Mouse (Mus musculus): ENCODE measurements around the gene Dld. TPM values are rescaled to one million over a fixed set of nuclear protein-coding genes. Genes with fewer than 3 reads are reported as not detected.

The Dld gene
- total RNA-seq (2021), result 100 to 1,000 TPM; 475 to 479 TPM
- long read RNA-seq, experiment 1, transcript Dld-201 (14 exons, 2,544 nt), result major isoform, 745 of 809 reads
- long read RNA-seq, experiment 1, partial matches to known transcripts, result 26 of 809 reads
- long read RNA-seq, experiment 1, other reads (novel, unspliced or antisense), result 38 of 809 reads
- long read RNA-seq, experiment 2, transcript Dld-201 (14 exons, 2,544 nt), result major isoform, 420 of 456 reads
- long read RNA-seq, experiment 2, partial matches to known transcripts, result 25 of 456 reads
- long read RNA-seq, experiment 2, other reads (novel, unspliced or antisense), result 11 of 456 reads

- peak; percentile 98 for DNase-seq
These were observed at the start of gene Dld for GRCm38 (mm10) chr12:31350944-31351928. Gene Dld, minus strand, starts transcription at chr12:31351453.

- no peak for DNase-seq
These were observed 49.6 kb upstream of the Dld start for GRCm38 (mm10) chr12:31400821-31401220.

- DNase-seq, result no peak
These were observed 46.5 kb upstream of the Dld start for GRCm38 (mm10) chr12:31397709-31398108.

- no peak for DNase-seq
These were observed 44.6 kb upstream of the Dld start for GRCm38 (mm10) chr12:31395895-31396294.

GRCm38 (mm10) chr12:31391696-31392095 lies 40.4 kb upstream of the Dld start:
- no peak for DNase-seq

- DNase-seq, result no peak
These were observed 39.3 kb upstream of the Dld start, which contains the start of gene Slc26a3 for GRCm38 (mm10) chr12:31390571-31390970. Gene Slc26a3, plus strand, starts transcription at chr12:31390871.

- no peak for DNase-seq
These were observed 36.0 kb upstream of the Dld start for GRCm38 (mm10) chr12:31387303-31387702.

GRCm38 (mm10) chr12:31382451-31382850 lies 31.2 kb upstream of the Dld start:
- DNase-seq, result no peak

- peak; percentile 35 for DNase-seq
These were observed 29.6 kb upstream of the Dld start for GRCm38 (mm10) chr12:31380878-31381277.

GRCm38 (mm10) chr12:31377241-31377640 lies 26.0 kb upstream of the Dld start:
- DNase-seq, result no peak

GRCm38 (mm10) chr12:31376326-31376950 lies 25.2 kb upstream of the Dld start:
- peak; percentile 18 for DNase-seq

GRCm38 (mm10) chr12:31375283-31375615 lies 24.0 kb upstream of the Dld start:
- DNase-seq, result no peak

GRCm38 (mm10) chr12:31374603-31375282 lies 23.5 kb upstream of the Dld start:
- peak; percentile 71 for DNase-seq

- no peak for DNase-seq
These were observed 18.4 kb upstream of the Dld start for GRCm38 (mm10) chr12:31369656-31370055.

GRCm38 (mm10) chr12:31369118-31369517 lies 17.9 kb upstream of the Dld start:
- DNase-seq, result no peak

GRCm38 (mm10) chr12:31367721-31368120 lies 16.5 kb upstream of the Dld start:
- no peak for DNase-seq

GRCm38 (mm10) chr12:31366428-31366827 lies 15.2 kb upstream of the Dld start:
- no peak for DNase-seq

- peak; percentile 22 for DNase-seq
These were observed 886 bp downstream of the Dld start for GRCm38 (mm10) chr12:31350191-31350943.

- DNase-seq, result no peak
These were observed 18.0 kb downstream of the Dld start for GRCm38 (mm10) chr12:31333261-31333660.

GRCm38 (mm10) chr12:31327139-31327538 lies 24.1 kb downstream of the Dld start:
- no peak for DNase-seq

GRCm38 (mm10) chr12:31323136-31323695 lies 28.0 kb downstream of the Dld start:
- DNase-seq, result no peak

Measured in adrenal gland, postnatal 10 days (tissue).